Mouse (Mus musculus): Measurements from ENCODE around the gene Pot1b.

- TF ChIP-seq CTCF (IDR thresholded peaks at IDR 0.05; ENCODE audit: control insufficient read depth, insufficient read depth, low read length) (no peak; the same call in 1 of the 2 replicates), POLR2A (IDR thresholded peaks at IDR 0.05; ENCODE audit: borderline replicate concordance, control insufficient read depth, low read depth, low read length) (0 out of 2 replicates have a peak, but pooled peaks have one; percentile 29)
Measured at GRCm38 (mm10) chr17:55711984-55712811, at the start of gene Pot1b.
